Mouse (Mus musculus) right cerebral cortex, postnatal 36 days (tissue): Measurements from ENCODE around the gene Smarcb1.
A peak's percentile ranks its signal among the peaks of the same experiment; 100 is the strongest.
"Not testable (repeated sequence)": the region's sequence is repeated elsewhere in the genome, so short reads cannot be mapped to it uniquely, and the experiment has no call there.

Source experiments
- DNase-seq, 2 experiments: peaks; one replicate each; pipeline ENCODE4 v3.0.0; 2022; ENCODE audit warnings: low spot score in 2 of 2, mixed read lengths in 1 of 2

The Smarcb1 gene

GRCm38 (mm10) chr10:75889406-75890153, 31.8 kb downstream of the Smarcb1 start:
- no peak for DNase-seq

DNA sequence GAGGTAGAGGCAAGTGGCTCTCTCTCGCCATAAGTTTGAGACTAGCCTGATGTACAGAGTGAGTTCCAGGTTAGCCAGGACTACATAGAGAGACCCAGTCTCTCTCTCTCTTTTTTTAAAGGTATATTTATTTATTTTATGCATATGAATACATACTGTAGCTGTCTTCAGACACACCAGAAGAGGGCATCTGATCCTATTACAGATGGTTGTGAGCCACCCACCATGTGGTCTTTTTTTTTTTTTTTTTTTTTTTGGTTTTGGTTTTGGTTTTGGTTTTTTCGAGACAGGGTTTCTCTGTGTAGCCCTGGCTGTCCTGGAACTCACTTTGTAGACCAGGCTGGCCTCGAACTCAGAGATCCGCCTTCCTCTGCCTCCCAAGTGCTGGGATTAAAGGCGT, 33.9 kb downstream of the Smarcb1 start:
- DNase-seq = not testable (repeated sequence)

DNA sequence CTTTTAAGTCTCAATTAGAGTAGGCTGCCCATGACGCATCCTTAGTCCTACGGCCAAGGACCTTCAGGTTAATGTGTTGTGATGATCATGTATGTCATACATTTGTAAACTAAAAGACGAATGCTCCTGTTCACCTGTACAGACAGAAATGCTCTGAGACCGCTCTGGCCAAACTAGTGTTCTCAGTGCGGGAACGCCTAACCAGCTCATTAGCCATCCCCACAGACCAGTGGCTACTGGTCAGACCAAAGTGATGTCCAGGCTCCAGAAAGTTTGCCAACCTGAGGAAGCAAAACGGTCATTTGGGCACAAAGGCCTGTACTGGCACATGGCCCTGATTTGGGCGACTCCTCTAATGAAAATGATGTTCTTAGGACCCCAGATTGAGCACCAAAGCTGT, 36.7 kb downstream of the Smarcb1 start:
- no peak for DNase-seq

- peak; percentile 82 to 85 for DNase-seq
These were observed 38.2 kb downstream of the Smarcb1 start for GRCm38 (mm10) chr10:75883232-75883552.

GRCm38 (mm10) chr10:75882433-75883231, 38.8 kb downstream of the Smarcb1 start:
- DNase-seq = no peak

DNA sequence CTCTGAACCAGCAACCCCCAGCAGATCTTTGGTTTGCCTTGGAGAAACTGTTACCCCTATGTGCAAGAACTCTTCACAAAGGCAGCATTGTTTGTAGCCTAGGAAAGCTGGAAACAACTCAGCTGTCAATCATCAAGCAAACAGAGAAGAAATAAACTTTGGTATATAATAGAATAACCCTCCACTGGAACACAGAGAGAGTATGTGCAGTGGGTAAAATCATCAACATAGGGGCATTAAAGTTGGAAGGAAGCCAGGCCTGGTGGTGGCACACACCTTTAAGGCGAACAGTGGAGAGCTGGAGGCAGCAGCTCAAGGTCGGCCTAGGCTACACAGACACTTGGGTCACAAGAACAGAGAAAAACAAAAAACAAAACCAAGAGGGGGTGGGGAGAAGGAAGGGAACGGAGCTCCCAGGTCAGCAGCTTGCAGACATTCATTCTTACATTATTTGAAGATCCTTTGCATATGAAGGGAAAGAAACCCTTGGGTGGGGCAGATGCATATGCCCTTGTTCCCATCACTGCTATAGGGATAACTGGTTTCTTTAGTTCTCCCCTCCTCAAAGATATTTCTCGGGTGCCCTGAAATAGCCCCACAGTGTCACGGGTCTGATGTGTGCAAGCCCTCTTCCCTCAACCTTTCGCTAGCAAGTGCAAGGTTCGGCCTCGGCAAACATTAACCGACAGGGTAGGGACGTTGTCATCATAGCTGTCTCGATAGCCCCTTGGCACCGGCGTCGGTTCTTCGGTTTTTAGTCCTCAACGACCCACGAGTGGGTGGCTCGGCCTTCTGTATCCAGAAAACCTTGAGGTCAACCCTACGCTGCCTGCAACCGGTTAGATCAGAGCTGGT, 39.6 kb downstream of the Smarcb1 start:
- no peak for DNase-seq

DNA sequence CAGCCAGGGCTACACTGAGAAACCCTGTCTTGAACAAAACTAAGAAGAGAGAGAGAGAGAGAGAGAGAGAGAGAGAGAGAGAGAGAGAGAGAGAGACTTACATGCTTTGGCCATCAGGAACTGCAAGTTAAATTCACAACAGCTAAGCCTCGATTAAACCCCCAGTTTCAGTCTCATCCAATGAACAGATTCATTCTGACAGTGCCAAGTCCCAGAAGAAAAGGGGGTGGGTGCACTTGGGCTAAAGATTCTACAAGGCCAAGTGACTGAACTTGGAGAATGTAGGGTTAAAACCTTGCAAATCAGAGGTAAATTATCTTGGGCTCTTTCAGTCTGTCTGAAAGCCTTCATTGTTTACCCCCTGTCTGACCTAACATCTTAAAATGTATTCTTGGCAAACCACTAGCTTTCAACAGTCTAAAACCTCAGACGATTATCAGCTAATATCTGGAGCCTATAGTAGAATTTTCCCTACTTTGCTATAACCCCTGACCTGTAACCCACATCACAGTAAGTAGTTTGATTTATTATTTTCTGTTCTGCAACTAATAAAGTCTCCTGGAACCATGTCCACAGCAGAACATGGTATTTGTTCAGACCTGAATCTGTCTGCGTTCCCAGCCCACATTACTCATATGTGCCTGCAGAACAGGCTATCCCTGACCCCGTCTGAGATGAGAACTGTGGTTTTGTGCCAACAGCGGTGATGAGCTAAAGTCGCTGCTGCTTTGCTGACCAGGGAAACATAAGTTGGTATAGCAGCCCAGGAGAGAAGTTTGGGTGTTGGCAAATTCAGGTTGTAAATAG, 40.4 kb downstream of the Smarcb1 start:
- DNase-seq = no peak

DNA sequence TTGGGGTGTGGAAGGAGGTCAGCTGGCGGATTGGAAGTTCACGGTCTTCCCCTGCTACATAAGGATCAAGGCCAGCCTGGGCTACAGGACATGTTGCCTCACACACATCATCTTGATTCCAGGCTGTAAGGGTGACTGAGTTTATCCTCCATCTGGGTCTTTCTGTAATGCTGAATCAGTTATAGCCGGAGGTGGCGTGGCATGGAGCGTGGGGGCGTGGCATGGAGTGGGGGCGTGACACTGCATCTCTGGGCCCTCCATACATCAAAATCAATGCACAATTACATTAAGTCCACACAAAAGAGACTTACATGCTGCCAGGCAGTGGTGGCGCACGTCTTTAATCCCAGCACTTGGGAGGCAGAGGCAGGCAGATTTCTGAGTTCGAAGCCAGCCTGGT, 41.1 kb downstream of the Smarcb1 start:
- DNase-seq = no peak

- DNase-seq = no peak
These were observed 42.6 kb downstream of the Smarcb1 start for GRCm38 (mm10) chr10:75878836-75879235.

DNA sequence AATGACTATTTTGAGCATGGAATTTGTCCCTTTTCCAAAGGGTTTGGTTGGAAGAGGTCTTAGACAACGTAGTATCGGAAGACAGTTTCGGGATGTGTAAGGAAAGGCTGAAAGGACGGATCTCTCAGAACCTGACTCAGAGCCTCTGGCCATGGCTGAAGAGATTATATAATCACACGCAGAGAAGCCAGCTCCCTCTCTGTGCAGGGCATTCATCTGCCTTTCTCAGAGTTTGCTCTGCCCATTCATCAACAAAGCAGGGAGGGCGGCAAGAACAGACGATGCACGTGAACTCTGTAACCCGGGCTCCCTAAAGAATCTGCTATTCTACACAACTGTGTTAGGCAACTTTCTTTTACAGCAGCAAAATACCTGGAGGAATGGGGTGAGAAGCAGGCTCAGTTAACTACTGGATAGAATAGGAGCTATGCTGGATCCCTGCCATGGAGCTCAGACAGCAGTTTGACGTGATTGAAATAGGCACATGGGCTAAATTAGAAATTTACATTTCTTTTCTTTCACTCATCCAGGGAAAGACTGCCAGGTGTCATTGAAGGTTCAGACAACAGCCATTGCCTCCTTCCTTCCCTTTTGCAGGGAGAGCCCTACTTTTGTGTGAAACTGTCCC, 47.8 kb downstream of the Smarcb1 start:
- DNase-seq = no peak

DNA sequence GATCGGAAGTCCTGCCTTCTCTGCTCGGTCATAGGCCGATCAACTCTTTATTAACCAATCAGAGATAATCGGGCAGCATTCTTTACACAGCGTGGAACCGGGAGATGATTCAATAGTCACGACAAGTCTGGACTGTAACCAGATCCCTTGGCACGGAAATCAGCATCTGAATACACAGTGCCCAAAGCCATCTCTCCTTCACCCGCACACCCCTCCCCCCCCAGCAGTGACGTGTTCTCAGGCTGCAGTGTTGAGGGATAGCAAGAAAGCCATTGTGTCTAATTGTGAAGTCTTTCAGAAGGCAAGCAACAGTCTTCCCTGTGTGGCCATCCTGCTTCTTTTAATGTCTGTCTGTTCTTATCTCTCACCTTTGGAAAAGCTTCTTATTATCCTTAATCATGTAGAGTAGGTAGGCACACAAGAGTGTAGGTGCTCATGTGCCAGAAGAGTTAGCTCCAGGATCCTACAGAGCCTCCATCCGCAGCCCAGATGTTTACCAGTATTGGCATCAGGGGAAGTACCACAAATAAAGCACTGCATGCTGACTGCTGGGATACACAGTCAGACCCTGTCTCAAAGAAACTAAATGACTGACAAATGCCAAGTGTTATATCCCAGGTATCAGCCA, 48.4 kb downstream of the Smarcb1 start:
- peak; percentile 63 to 70 for DNase-seq

DNA sequence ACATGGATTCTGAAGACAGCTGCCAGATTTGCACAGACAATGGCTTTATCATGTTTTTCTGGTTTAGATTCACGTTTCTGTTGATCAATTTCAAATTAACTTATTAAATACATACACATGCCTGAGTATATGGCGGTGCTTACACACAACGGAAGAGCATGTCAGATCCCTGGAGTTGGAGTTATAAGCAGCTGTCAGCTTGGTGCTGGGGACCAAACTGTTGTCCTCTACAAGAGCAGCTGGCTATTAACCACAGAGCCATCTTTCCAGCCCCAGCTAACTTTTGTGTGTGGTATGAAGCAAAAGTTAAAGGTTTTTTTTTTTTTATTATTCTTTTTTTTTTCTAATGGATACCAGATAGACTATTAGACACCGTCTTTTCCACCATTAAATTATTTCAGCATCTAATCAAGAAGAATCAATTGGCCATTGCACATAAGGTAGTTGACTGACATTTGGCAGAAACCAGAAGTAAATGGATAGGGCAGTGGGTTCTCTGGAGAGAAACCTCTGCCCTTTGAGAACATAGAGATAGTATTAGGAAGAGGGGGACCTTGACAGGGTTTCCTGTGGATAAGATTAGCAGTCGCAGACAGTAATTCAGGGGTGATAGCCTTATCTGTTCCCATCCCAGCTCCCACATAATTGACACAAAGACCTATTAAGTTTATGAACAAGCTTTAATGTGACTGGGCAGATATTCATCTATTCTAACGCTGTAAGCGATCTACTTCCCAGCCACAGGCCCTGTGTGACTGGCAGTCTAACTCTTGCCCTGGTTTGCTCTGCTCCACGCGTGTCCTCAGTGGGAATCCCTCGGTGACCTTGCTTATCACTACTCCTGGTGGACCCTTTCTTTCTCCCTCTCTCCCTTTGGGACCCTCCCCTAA, 49.1 kb downstream of the Smarcb1 start:
- no peak for DNase-seq

DNA sequence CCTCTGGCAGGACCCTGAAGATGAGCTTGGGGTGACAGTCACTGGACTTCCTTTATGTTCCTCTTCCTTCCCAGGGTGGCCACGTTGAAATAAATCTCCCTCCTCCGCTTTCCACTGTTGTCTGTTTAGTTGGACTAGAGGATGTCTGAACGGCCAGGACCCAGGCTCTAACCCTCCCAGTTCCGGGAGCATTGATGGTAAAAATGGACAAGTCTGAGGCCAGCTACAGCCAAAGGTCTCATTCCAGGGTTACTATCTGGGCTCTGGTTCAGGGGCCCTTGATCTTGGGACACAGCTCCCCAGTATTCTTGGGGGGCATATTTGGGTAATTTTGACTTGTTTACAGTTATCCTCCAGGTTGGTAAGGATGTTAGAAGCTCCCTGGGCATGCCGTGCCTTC, 59.8 kb downstream of the Smarcb1 start:
- no peak for DNase-seq

GRCm38 (mm10) chr10:75860746-75861145, 60.7 kb downstream of the Smarcb1 start:
- no peak for DNase-seq

GRCm38 (mm10) chr10:75859786-75860470, 61.5 kb downstream of the Smarcb1 start, which contains the start of gene Mif:
TSS of gene Mif (minus strand) at chr10:75860240.
- peak; percentile 73 to 80 for DNase-seq

DNA sequence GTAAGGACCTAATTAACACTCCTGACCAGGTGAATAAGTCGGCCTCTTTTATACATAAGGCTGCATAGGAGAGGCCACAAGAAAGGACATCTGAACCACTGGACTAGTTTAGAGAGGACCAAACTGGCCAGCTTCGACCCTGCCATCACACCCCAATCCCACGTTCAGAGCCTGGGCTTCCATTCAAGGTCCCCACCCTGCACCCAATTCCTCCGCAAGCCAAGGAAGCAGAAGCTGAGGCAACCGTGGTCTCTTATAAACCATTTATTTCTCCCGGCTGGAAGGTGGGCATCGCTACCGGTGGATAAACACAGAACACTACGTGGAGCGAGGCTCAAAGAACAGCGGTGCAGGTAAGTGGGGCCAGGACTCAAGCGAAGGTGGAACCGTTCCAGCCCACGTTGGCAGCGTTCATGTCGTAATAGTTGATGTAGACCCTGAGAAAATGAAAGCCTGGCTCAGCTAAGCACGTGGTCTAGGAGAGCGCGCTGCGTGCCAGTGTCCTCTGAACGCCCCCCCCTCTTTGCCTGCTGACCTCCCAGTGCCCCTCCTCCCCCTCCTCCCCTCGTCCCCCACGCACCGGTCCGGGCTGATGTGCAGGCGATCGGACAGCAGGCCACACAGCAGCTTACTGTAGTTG, 62.2 kb downstream of the Smarcb1 start:
- DNase-seq = peak in 1 of 2 experiments; percentile 41

- no peak for DNase-seq
These were observed 63.8 kb downstream of the Smarcb1 start for GRCm38 (mm10) chr10:75857598-75857997.

DNA sequence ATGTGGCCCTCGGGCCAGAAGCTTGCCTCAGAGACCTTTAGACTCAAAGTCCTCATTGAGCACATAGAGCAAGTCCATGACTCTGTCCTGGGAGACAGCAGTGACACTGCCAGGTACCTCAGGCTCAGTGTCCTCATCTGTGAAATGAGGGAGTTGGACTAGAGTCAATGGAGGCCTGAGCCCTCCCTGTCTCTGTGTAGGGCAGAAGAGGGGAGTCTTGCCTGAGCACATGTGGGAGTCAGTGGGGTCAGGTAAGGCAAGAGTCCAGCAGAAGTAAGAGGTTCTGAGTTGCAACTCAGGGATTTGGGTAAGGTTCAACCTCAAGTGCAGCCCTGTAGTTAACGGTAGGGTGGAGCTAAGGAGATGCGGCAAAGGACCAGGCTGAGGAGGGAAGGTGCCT, 64.4 kb downstream of the Smarcb1 start:
- DNase-seq = no peak
